In the genomic region with DNA sequence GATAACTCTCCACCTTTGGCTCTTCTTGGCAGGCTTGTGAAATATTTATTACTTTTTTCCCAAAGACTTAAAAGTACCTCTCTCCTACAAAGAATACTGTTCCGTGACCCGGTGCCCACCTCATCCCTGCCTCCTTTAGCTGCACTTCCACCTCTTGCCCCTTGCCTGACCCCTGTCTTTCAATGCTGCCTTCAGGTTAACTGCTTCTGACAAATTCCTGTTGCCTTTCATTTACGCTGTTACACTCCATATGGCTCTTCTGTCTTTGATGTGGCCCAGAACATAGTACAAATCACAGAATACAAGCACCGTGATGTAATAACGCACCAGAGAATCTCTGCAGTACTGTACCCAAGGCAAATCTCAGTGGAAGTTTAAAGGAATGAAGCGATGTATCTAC, we compare ENCODE assay signal across 21 mouse cellular contexts.
DNase-seq lines count a peak whose midpoint lies in the region; ATAC-seq and TF ChIP-seq lines count a peak whose summit lies in the region.
"Had no signal": no experiment of that assay in that cellular context is flagged by ENCODE, and none has a peak within 500 bp of the region (broad histone marks: within the 10 kb centered on the region; RNA-seq: fewer than 3 reads in every experiment).

No protein-coding gene starts in this region.

- no peak overlapping the region for H3K27ac ChIP-seq in forebrain, embryonic 14.5 days (ENCODE audit: low read depth, low read length)
- H3K27ac ChIP-seq in forebrain, embryonic 10.5 days = no peak overlapping the region
- H3K27ac ChIP-seq in kidney, postnatal 0 days = no peak overlapping the region
- H3K27ac ChIP-seq in limb, embryonic 10.5 days = no peak overlapping the region
- no peak overlapping the region for H3K27ac ChIP-seq in left cerebral cortex, adult 2 months
- H3K27ac ChIP-seq: heart, adult 2 months; hindbrain, embryonic 14.5 days; midbrain, embryonic 12.5 days; neural tube, embryonic 12.5 days had no signal

- intact Hi-C loops in left cerebral cortex, adult 2 months (cut with DNase I) = no loop called here

- H3K4me2 ChIP-seq in forebrain, embryonic 14.5 days (ENCODE audit: low read length) = no peak overlapping the region
- H3K4me2 ChIP-seq in kidney, postnatal 0 days (ENCODE audit: low read length) = no peak overlapping the region
- H3K4me2 ChIP-seq: hindbrain, embryonic 14.5 days; midbrain, embryonic 12.5 days; neural tube, embryonic 12.5 days had no signal

- H3K36me3 ChIP-seq in forebrain, embryonic 14.5 days (ENCODE audit: control insufficient read depth, insufficient read depth, low read length) = no peaks in the 10 kb centered on the region
- H3K36me3 ChIP-seq in forebrain, embryonic 10.5 days (replicated peaks) = no peaks in the 10 kb centered on the region
- no peaks in the 10 kb centered on the region for H3K36me3 ChIP-seq in kidney, postnatal 0 days (ENCODE audit: insufficient read depth, low read length)
- H3K36me3 ChIP-seq in limb, embryonic 10.5 days = no peaks in the 10 kb centered on the region
- H3K36me3 ChIP-seq: G1E; midbrain, embryonic 12.5 days; neural tube, embryonic 12.5 days had no signal

- no peaks in the 10 kb centered on the region for H3K27me3 ChIP-seq in forebrain, embryonic 14.5 days (replicated peaks; ENCODE audit: control insufficient read depth, insufficient read depth, low read length)
- no peaks in the 10 kb centered on the region for H3K27me3 ChIP-seq in forebrain, embryonic 10.5 days (ENCODE audit: poor library complexity, severe bottlenecking)
- no peaks in the 10 kb centered on the region for H3K27me3 ChIP-seq in kidney, postnatal 0 days (ENCODE audit: insufficient read depth, low read length)
- H3K27me3 ChIP-seq in limb, embryonic 10.5 days (ENCODE audit: low read depth, poor library complexity, severe bottlenecking) = no peaks in the 10 kb centered on the region
- H3K27me3 ChIP-seq: midbrain, embryonic 12.5 days; neural tube, embryonic 12.5 days had no signal

- H3K9ac ChIP-seq in forebrain, embryonic 14.5 days (ENCODE audit: low read length) = no peak overlapping the region
- no peak overlapping the region for H3K9ac ChIP-seq in kidney, postnatal 0 days (ENCODE audit: low read depth, low read length)
- H3K9ac ChIP-seq: hindbrain, embryonic 14.5 days; midbrain, embryonic 12.5 days; neural tube, embryonic 12.5 days had no signal

- no peak overlapping the region for H3K4me3 ChIP-seq in forebrain, embryonic 14.5 days (ENCODE audit: low read depth, low read length)
- no peak overlapping the region for H3K4me3 ChIP-seq in forebrain, embryonic 10.5 days
- no peak overlapping the region for H3K4me3 ChIP-seq in kidney, postnatal 0 days (replicated peaks; ENCODE audit: low read depth, low read length)
- H3K4me3 ChIP-seq in limb, embryonic 10.5 days = no peak overlapping the region
- no peak overlapping the region for H3K4me3 ChIP-seq in left cerebral cortex, adult 2 months
- H3K4me3 ChIP-seq: heart, adult 2 months; midbrain, embryonic 12.5 days; neural tube, embryonic 12.5 days had no signal

- no peak for TF ChIP-seq CTCF in kidney, postnatal 0 days (IDR thresholded peaks at IDR 0.05; ENCODE audit: low read depth)
- no peak for TF ChIP-seq CTCF in left cerebral cortex, adult 2 months (IDR thresholded peaks at IDR 0.05)

- no peaks in the 10 kb centered on the region for H3K9me3 ChIP-seq in forebrain, embryonic 14.5 days (replicated peaks; ENCODE audit: control insufficient read depth, low read length)
- no peaks in the 10 kb centered on the region for H3K9me3 ChIP-seq in forebrain, embryonic 10.5 days
- no peaks in the 10 kb centered on the region for H3K9me3 ChIP-seq in kidney, postnatal 0 days (replicated peaks; ENCODE audit: low read length)
- no peaks in the 10 kb centered on the region for H3K9me3 ChIP-seq in limb, embryonic 10.5 days (replicated peaks)
- H3K9me3 ChIP-seq: midbrain, embryonic 12.5 days; neural tube, embryonic 12.5 days had no signal

- H3K4me1 ChIP-seq in forebrain, embryonic 14.5 days (ENCODE audit: control insufficient read depth, insufficient read depth, low read length) = no peaks in the 10 kb centered on the region
- peaks cover 30% of the 10 kb centered on the region for H3K4me1 ChIP-seq in forebrain, embryonic 10.5 days
- H3K4me1 ChIP-seq in kidney, postnatal 0 days (replicated peaks; ENCODE audit: insufficient read depth, low read length) = 0 out of 2 replicates have a peak, but pooled peaks cover 7% of the 10 kb centered on the region
- peaks cover 25% of the 10 kb centered on the region for H3K4me1 ChIP-seq in limb, embryonic 10.5 days
- H3K4me1 ChIP-seq: neural tube, embryonic 12.5 days had no signal

- ATAC-seq in forebrain, embryonic 14.5 days = 0 out of 2 replicates have a peak, but pooled peaks have one; percentile 7
- ATAC-seq in kidney, postnatal 0 days (replicated peaks; ENCODE audit: low FRiP score, low read depth) = peak; percentile 46; the same call in 1 of the 2 replicates
- ATAC-seq: CD4-positive, CD25-positive, alpha-beta regulatory T cell, adult 4 months had no signal

- DNase-seq in forebrain, embryonic 14.5 days (ENCODE audit: low spot score) = no peak
- DNase-seq in forebrain, embryonic 10.5 days (ENCODE audit: extremely low spot score, low spot score) = no peak
- DNase-seq in kidney, postnatal 0 days (ENCODE audit: low spot score) = peak; percentile 61
- DNase-seq in kidney, adult 11 months = no peak
- peak; percentile 77 for DNase-seq in embryo, embryonic 10.5 days (ENCODE audit: low spot score)
- DNase-seq in limb, embryonic 10.5 days (ENCODE audit: low spot score) = peak; percentile 53
- no peak for DNase-seq in urinary bladder, postnatal 25 days (ENCODE audit: low spot score)
- DNase-seq in left cerebral cortex, adult 2 months (ENCODE audit: extremely low spot score in 1 of 2, low spot score in 2 of 2) = no peak
- DNase-seq: cerebellum, adult 9-11 months; gastrocnemius, postnatal 10 days; heart, adult 2 months; kidney, adult 2 months; lung, adult 2 months; lung, postnatal 36 days; right cerebral cortex, postnatal 4 days; thymus, postnatal 36 days had no signal

- WGBS in forebrain, embryonic 14.5 days = 72% methylated on average over 6 of the region's 6 CpGs
- 57% methylated on average over 6 of the region's 6 CpGs for WGBS in forebrain, embryonic 10.5 days
- 14% methylated on average over 6 of the region's 6 CpGs for WGBS in kidney, postnatal 0 days
- 8% methylated on average over 6 of the region's 6 CpGs for WGBS in limb, embryonic 10.5 days

Comparison
In these comparisons a context has a peak if more than half of its experiments do, and no peak if none do; other contexts are left out.
1. DNase-seq: peak in kidney, postnatal 0 days (single experiment), embryo, embryonic 10.5 days (single experiment) and limb, embryonic 10.5 days (single experiment); none in forebrain, embryonic 14.5 days (single experiment), forebrain, embryonic 10.5 days (single experiment), kidney, adult 11 months (single experiment), urinary bladder, postnatal 25 days (single experiment) and left cerebral cortex, adult 2 months (0 of 2).